Mouse (Mus musculus): Measurements from ENCODE around the gene 1700123L14Rik. TPM values are rescaled to one million over a fixed set of nuclear protein-coding genes. Genes with fewer than 3 reads are reported as not detected.
"Not testable (repeated sequence)": the region's sequence is repeated elsewhere in the genome, so short reads cannot be mapped to it uniquely, and the experiment has no call there.

Gene 1700123L14Rik
- total RNA-seq (2021) = not detected
- long read RNA-seq, experiment 1 = 0 reads
- long read RNA-seq, experiment 2 = 0 reads

DNA sequence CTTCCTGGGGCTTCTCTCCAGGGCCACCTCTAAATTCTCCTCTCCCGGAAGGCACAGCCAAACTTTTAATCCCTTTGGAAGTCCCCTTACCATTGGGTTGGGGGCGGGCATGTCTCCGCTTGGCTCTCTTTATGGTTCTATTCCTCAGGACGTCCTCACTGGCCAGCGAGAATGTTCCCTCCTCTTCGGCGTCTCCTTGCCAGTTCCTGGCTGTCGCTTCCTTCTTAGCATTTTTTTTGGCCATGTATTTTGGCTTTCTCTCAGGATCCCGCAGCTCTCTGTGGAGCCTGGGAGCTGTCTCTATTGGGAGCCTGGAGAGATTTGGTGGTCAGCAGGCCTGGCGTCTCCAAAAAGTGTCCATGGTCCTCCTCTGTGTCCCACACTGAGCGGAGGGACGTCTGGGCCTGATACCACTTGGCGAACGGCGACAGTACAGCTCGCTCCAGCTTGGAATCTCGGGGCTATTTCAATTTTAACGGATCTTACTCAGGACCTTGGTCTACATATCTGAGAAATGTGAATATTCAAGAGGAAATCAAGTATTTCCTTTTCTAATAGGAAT is at the start of gene 1700123L14Rik:
Gene 1700123L14Rik, minus strand, starts transcription at position 426 of the 562 bp plus-strand sequence.
- DNase-seq (ENCODE audit: low spot score in 2 of 2) = peak in 1 of 2 experiments; percentile 4

DNA sequence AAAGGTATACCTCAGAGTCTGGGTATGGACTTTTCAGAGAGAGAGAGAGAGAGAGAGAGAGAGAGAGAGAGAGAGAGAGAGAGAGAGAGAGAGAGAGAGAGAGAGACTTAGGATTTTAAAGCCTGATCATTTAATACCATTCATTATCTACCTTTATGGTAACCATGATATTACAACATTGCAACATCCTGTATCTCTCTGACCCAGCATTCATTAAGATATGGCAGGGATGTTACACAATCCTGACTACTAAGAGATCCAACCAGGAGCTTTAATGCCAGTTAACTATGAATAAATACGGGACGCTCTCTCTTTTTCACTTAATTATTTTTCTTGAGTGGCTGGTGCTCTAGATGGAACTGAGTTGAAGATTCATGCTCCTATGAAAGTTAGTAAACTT is 39.4 kb upstream of the 1700123L14Rik start:
- no peak for DNase-seq (ENCODE audit: low spot score in 2 of 2)

- not testable (repeated sequence) for DNase-seq (ENCODE audit: low spot score in 2 of 2)
Measured at GRCm38 (mm10) chr6:96198991-96199390, 32.9 kb upstream of the 1700123L14Rik start.

DNA sequence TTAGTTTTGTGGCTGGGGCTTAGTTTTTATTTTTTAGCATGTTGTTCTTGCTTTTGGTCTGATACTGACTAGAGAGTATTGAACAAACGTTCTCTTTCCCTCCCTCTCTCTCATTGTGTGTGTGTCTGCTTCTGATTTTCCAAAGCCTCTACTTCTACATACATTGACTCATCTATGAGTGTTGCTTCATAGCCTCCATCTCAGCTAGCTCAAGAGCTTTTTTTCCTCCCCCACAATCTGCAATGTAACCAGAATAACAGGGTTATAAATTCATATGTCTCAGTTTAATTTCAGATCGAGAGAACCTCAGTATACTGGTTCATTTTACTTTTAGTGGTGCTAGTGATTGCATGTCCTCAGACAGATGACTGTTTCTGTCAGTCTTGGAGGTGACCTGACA is 20.5 kb upstream of the 1700123L14Rik start:
- no peak for DNase-seq (ENCODE audit: low spot score in 2 of 2)

GRCm38 (mm10) chr6:96183392-96183791 is 17.3 kb upstream of the 1700123L14Rik start:
- no peak for DNase-seq (ENCODE audit: low spot score in 2 of 2)

DNA sequence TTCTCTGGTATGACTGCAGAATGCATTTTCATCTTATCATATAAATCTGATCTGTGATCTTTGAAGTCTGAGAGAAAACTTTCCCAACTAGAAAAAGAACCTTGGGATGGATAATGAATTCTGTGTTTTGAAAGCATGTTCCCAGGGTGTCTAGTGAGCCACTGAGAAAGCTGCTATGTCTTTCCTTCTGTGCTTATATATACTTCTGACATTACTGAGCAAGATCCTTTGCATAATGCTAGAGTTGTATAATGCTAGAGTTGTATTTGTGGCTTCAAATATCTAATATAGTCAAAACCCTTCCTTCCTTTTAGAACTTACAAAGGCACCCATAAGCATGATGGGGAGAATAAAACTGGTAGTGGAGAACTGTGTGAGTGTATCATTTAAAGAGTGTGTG is 12.5 kb upstream of the 1700123L14Rik start:
- no peak for DNase-seq (ENCODE audit: low spot score in 2 of 2)

DNA sequence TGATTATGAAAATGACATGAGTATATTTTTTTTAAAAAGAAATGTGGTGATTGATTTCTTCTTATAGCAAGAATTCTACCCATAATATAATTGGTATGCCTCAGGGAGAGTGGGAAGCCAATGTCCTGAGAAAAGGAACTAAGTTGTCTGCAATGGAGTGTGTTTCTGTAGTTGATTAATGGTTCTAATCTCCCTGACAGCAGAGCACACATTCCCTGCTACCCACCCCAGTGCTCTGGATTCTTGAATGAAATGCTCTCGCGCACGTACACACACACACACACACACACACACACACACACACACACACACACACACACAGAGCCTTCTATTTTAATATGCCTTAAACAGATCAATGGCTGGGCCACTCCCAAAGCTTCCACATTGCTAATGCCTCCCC is 7.6 kb upstream of the 1700123L14Rik start:
- DNase-seq (ENCODE audit: low spot score in 2 of 2) = no peak

GRCm38 (mm10) chr6:96167031-96167430 is 988 bp upstream of the 1700123L14Rik start:
- no peak for DNase-seq (ENCODE audit: low spot score in 2 of 2)

- peak in 1 of 2 experiments; percentile 5 for DNase-seq (ENCODE audit: low spot score in 2 of 2)
Measured at GRCm38 (mm10) chr6:96165403-96165802, 640 bp downstream of the 1700123L14Rik start.

GRCm38 (mm10) chr6:96143326-96143725 is 22.7 kb downstream of the 1700123L14Rik start:
- no peak for DNase-seq (ENCODE audit: low spot score in 2 of 2)

DNA sequence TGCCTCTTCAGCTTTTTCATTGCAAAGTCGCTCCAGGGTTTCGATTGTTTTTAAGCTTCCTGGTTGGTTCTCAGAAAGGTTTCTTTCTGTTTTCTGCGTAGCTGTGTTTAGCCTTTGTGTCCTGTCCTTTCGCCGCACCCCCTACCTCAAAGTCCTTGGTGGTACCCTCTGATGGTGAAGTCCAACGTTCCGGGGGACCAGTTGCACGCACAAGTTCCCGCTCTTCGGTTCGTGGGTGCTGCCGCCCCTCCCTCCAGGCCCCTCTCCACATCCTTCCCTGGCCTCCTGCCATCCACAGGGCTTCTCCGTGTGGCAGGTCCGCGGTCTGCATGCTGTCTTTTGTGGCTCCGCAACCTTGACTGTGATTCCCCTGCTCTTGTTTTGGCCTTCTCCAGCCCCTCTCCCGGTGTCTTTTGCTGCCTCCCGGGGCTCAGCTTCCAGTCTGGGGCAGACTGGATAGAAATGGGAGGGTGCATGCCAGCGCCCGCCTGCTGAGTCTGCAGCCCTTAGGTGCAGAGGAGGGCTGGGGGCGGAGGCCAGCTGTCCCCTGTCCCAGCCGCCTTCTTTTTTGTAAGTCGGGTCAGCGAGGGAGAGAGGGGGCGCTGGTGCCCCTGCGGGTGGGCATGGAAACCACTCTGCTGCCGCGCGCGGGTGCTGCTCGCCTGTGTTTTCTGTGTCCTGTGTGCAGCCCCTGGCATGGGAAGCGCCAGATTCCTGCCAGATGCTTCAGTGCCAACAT is 49.3 kb downstream of the 1700123L14Rik start:
- DNase-seq (ENCODE audit: low spot score in 2 of 2) = peak; percentile 57 to 69

DNA sequence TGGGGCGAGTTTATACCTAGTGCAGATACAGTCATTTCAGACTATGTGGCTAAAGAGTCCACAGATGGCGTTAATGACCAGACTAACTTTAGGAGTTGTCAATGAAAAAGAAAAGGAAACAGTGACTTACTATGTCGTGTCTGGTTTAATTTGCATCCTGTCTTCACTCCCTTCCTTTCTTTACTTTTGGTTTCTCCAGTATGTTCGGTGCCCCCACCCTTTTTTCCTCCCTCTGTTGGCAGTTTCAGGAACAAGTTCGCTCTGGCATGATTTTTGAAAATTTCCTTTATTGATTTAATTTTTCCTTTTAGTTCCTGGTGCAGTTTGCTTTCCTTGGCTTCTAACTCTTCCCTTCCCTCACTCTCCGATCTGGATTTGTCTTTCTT is 49.9 kb downstream of the 1700123L14Rik start:
- DNase-seq (ENCODE audit: low spot score in 2 of 2) = no peak

Other genes starting within 250 kb of the 1700123L14Rik start
- gene Fam19a1, start 53.1 kb downstream of the 1700123L14Rik start, total RNA-seq (2021) = 10 to 100 TPM; 50.3 to 65.2 TPM